Mouse (Mus musculus) liver, embryonic 14.5 days (tissue): ENCODE results near the gene Rftn1.

Experiments
- CTCF ChIP-seq: IDR thresholded peaks from 2 replicates; pipeline ENCODE4 v1.5.1; 2016; ENCODE audit warnings: antibody characterized with exemption, low read depth, control low read depth
- EP300 ChIP-seq: IDR thresholded peaks from 2 replicates; pipeline ENCODE4 v1.6.1; 2016; ENCODE audit warnings: antibody characterized with exemption, low read depth

- TF ChIP-seq CTCF (no peak), EP300 (no peak)
Observed at GRCm38 (mm10) chr17:50196005-50196672, 5.7 kb upstream of the Rftn1 start.
